In the genomic region with DNA sequence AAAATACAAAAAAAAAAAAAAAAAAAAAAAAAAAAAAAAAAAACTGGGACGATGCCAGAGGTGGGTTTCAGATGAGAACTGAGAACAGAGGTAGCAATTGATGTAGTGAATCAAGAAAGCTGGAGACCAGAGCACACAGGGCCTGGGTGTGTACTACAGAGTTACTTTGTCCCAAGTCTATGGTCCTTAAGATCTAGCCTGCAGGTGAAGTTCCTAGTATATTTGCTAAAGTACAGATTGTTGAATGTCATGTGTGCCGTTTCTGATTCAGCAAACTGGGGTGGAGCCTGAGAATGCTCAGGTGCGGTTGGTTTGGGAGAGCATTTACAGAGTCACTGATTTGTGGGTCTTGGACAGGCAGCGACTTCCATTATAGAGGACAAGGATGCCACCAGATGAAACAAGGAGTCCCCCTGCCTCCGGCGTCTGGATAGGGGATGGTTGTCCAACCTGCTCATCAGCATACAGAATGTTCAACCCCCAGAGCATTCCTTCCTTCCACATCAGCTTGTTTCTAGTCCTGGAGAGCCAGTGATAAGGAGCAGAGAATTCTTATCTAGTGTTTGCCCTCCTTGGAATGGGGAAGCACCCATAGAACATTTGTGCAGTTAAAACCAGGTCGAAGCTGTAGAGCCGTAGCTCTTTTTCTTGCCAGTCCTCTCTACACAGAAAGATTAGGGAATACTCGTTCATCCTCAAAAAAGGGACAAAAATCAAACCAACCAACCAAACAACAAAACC, we compare ENCODE assay signal across 20 mouse cellular contexts.
DNase-seq lines count a peak whose midpoint lies in the region; ATAC-seq and TF ChIP-seq lines count a peak whose summit lies in the region.
"Had no signal": no experiment of that assay in that cellular context is flagged by ENCODE, and none has a peak within 500 bp of the region (broad histone marks: within the 10 kb centered on the region; RNA-seq: fewer than 3 reads in every experiment).

No protein-coding gene starts in this region.

- H3K36me3 ChIP-seq in lung, embryonic 15.5 days: no peaks in the 10 kb centered on the region
- H3K36me3 ChIP-seq in stomach, postnatal 0 days (ENCODE audit: control insufficient read depth, insufficient read depth, low read length): no peaks in the 10 kb centered on the region
- H3K36me3 ChIP-seq: embryonic facial prominence, embryonic 13.5 days; heart, embryonic 10.5 days; hindbrain, embryonic 13.5 days had no signal

- no peaks in the 10 kb centered on the region for H3K9me3 ChIP-seq in lung, embryonic 15.5 days
- no peaks in the 10 kb centered on the region for H3K9me3 ChIP-seq in stomach, postnatal 0 days (ENCODE audit: control insufficient read depth, low read length)
- H3K9me3 ChIP-seq: embryonic facial prominence, embryonic 13.5 days; forebrain, embryonic 13.5 days; heart, embryonic 10.5 days; hindbrain, embryonic 13.5 days had no signal

- no peak overlapping the region for H3K27ac ChIP-seq in lung, embryonic 15.5 days
- H3K27ac ChIP-seq in stomach, postnatal 0 days (replicated peaks): no peak overlapping the region
- H3K27ac ChIP-seq: embryonic facial prominence, embryonic 13.5 days; forebrain, embryonic 13.5 days; heart, embryonic 10.5 days; hindbrain, embryonic 13.5 days; hindbrain, postnatal 0 days had no signal

- ATAC-seq in lung, embryonic 15.5 days (ENCODE audit: borderline replicate concordance, extremely low read depth, low FRiP score, low TSS enrichment): no peak
- ATAC-seq in stomach, postnatal 0 days (ENCODE audit: low FRiP score, low TSS enrichment): peak; percentile 45; the same call in 1 of the 2 replicates
- ATAC-seq: forebrain, embryonic 13.5 days; hindbrain, postnatal 0 days had no signal

- peak overlapping the region; percentile 31 for H3K4me2 ChIP-seq in lung, embryonic 15.5 days
- H3K4me2 ChIP-seq in stomach, postnatal 0 days (replicated peaks; ENCODE audit: low read depth): no peak overlapping the region; the same call in 1 of the 2 replicates
- H3K4me2 ChIP-seq: embryonic facial prominence, embryonic 13.5 days; forebrain, embryonic 13.5 days; hindbrain, embryonic 13.5 days had no signal

- intact Hi-C loops in left cerebral cortex, postnatal 10 days (cut with DNase I): no loop called here

- DNase-seq in lung, adult 18-20 months: peak; percentile 9 to 12
- no peak for DNase-seq in lung, postnatal 14 days
- DNase-seq in lung, postnatal 25 days (ENCODE audit: low spot score): peak; percentile 29
- DNase-seq in stomach, postnatal 0 days (ENCODE audit: low spot score): peak; percentile 33
- DNase-seq in left cerebral cortex, postnatal 10 days (ENCODE audit: extremely low spot score in 1 of 2, low spot score in 2 of 2): no peak
- no peak for DNase-seq in Muller cell, postnatal 12 days (ENCODE audit: inconsistent ontology term)
- DNase-seq in thymus, postnatal 14 days: no peak
- DNase-seq: adrenal gland, adult 8-10 months; cerebellum, adult 11 months; cerebellum, adult 9-10 months; cerebellum, postnatal 25 days; gastrocnemius, postnatal 36 days; heart, adult 18-20 months; heart, postnatal 10 days had no signal

- no peak overlapping the region for H3K4me3 ChIP-seq in lung, embryonic 15.5 days
- no peak overlapping the region for H3K4me3 ChIP-seq in stomach, postnatal 0 days (ENCODE audit: low read depth, low read length)
- H3K4me3 ChIP-seq: embryonic facial prominence, embryonic 13.5 days; forebrain, embryonic 13.5 days; heart, embryonic 10.5 days; hindbrain, embryonic 13.5 days had no signal

- H3K27me3 ChIP-seq in lung, embryonic 15.5 days: no peaks in the 10 kb centered on the region
- no peaks in the 10 kb centered on the region for H3K27me3 ChIP-seq in stomach, postnatal 0 days (ENCODE audit: control insufficient read depth, insufficient read depth, low read length)
- H3K27me3 ChIP-seq: embryonic facial prominence, embryonic 13.5 days; forebrain, embryonic 13.5 days; hindbrain, embryonic 13.5 days had no signal

- no peak overlapping the region for H3K9ac ChIP-seq in lung, embryonic 15.5 days
- no peak overlapping the region for H3K9ac ChIP-seq in stomach, postnatal 0 days (ENCODE audit: low read length)
- H3K9ac ChIP-seq: embryonic facial prominence, embryonic 13.5 days; forebrain, embryonic 13.5 days; hindbrain, embryonic 13.5 days had no signal

- H3K4me1 ChIP-seq in lung, embryonic 15.5 days: peaks cover 3% of the 10 kb centered on the region; the same call in 1 of the 2 replicates
- H3K4me1 ChIP-seq in stomach, postnatal 0 days (replicated peaks; ENCODE audit: control insufficient read depth, insufficient read depth): no peaks in the 10 kb centered on the region
- H3K4me1 ChIP-seq: embryonic facial prominence, embryonic 13.5 days; forebrain, embryonic 13.5 days; hindbrain, embryonic 13.5 days had no signal

- WGBS in lung, embryonic 15.5 days: 53% methylated on average over 9 of the region's 9 CpGs
- WGBS in stomach, postnatal 0 days: 54% methylated on average over 9 of the region's 9 CpGs

- TF ChIP-seq CTCF in stomach, postnatal 0 days (IDR thresholded peaks at IDR 0.05; ENCODE audit: low read depth): no peak

- TF ChIP-seq EP300 in stomach, postnatal 0 days (optimal IDR thresholded peaks at IDR 0.05): no peak

Comparison
In these comparisons a context has a peak if more than half of its experiments do, and no peak if none do; other contexts are left out.
1. DNase-seq: peak in lung, adult 18-20 months (2 of 2), lung, postnatal 25 days (single experiment) and stomach, postnatal 0 days (single experiment); none in lung, postnatal 14 days (single experiment), left cerebral cortex, postnatal 10 days (0 of 2), Muller cell, postnatal 12 days (single experiment) and thymus, postnatal 14 days (single experiment).